Mouse (Mus musculus): Measurements from ENCODE around the gene Cntnap2. TPM values are rescaled to one million over a fixed set of nuclear protein-coding genes. Genes with fewer than 3 reads are reported as not detected.
A peak's percentile ranks its signal among the peaks of the same experiment; 100 is the strongest.

Gene Cntnap2
- polyA plus RNA-seq, 1 experiment from 2014 or later = 19.5 TPM

DNA sequence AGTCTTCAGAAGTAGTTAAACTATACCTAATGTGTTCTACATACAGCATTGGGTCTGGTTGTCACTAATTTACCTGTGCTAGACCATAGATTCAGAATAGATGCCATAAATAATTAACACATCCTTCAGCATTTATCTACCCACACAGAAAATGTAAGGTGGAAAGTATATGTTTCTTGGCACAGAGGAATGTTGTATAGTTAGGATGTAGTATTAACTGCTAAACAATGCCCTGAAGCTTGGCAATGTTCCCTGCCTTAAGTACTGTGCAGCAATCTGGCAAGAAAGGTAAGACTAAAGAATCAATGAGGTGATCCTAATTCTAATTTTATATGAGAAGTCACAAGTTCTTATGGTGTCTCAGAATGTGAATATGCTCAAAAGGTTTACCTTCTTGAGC is 529.9 kb downstream of the Cntnap2 start:
- no peak for DNase-seq (ENCODE audit: low spot score)
- no peaks in the 10 kb centered on the region for H3K36me3 ChIP-seq (ENCODE audit: control insufficient read depth, insufficient read depth, low read length)
- no peaks in the 10 kb centered on the region for H3K9me3 ChIP-seq (ENCODE audit: control insufficient read depth, low read length)
- ATAC-seq (ENCODE audit: low FRiP score) = no peak
- no peak overlapping the region for H3K4me3 ChIP-seq (ENCODE audit: low read depth, low read length)
- H3K27ac ChIP-seq (ENCODE audit: low read depth, low read length) = no peak overlapping the region
- H3K9ac ChIP-seq (ENCODE audit: low read depth, low read length) = no peak overlapping the region
- no peak overlapping the region for H3K4me2 ChIP-seq (replicated peaks; ENCODE audit: low read depth, low read length)
- no peaks in the 10 kb centered on the region for H3K4me1 ChIP-seq (replicated peaks; ENCODE audit: control insufficient read depth, insufficient read depth, low read length)
- no peaks in the 10 kb centered on the region for H3K27me3 ChIP-seq (ENCODE audit: control insufficient read depth, insufficient read depth, low read length)

GRCm38 (mm10) chr6:45647017-45647416 is 587.9 kb downstream of the Cntnap2 start:
- no peaks in the 10 kb centered on the region for H3K27me3 ChIP-seq (ENCODE audit: control insufficient read depth, insufficient read depth, low read length)
- no peak overlapping the region for H3K4me3 ChIP-seq (ENCODE audit: low read depth, low read length)
- H3K4me1 ChIP-seq (replicated peaks; ENCODE audit: control insufficient read depth, insufficient read depth, low read length) = no peaks in the 10 kb centered on the region
- no peak overlapping the region for H3K27ac ChIP-seq (ENCODE audit: low read depth, low read length)
- no peak overlapping the region for H3K9ac ChIP-seq (ENCODE audit: low read depth, low read length)
- no peaks in the 10 kb centered on the region for H3K9me3 ChIP-seq (ENCODE audit: control insufficient read depth, low read length)
- DNase-seq (ENCODE audit: low spot score) = no peak
- no peaks in the 10 kb centered on the region for H3K36me3 ChIP-seq (ENCODE audit: control insufficient read depth, insufficient read depth, low read length)
- H3K4me2 ChIP-seq (replicated peaks; ENCODE audit: low read depth, low read length) = no peak overlapping the region
- no peak for ATAC-seq (ENCODE audit: low FRiP score)

DNA sequence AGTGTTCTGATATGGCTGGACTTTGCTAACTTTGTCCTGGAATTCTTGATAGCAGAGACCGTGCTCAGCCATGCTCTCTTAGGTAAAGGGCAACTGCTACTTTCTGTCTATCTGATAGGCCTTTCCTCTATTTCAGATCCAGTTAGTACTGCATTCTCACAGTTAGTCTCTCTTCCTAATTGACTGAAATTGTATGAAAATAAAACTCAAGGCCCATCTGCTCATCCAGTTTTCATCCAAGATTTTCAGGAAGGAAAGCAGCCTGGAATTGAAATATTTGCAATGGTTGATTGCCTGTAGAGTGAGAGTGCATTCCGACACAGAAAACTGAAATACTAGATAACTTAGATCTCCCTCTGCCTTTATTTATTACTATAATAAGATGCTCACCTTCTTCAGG is 589.3 kb downstream of the Cntnap2 start:
- WGBS = 88% methylated on average over 2 of the region's 2 CpGs
- no peak for DNase-seq (ENCODE audit: low spot score)

DNA sequence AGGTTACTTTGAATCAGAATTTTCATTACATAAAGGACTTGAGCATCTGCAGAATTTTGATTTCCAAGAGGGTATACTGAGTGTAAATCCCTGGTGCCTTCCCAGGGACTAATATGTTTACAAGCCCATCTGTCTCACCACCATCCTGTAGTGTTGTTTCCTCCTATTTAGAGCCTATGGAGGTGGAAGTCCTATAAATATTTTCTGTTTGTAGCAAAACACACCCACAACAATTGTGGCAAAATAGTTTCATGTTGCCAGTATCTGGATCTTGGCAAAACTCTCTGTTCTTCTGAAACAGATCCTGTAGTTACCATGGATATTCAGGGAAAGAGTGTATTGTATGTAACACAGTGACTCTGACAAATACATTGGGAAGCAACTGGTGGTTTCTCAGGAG is 641.1 kb downstream of the Cntnap2 start:
- Histone ChIP-seq H3K27me3 (ENCODE audit: control insufficient read depth, insufficient read depth, low read length) (no peaks in the 10 kb centered on the region), H3K9ac (ENCODE audit: low read depth, low read length) (no peak overlapping the region), H3K9me3 (ENCODE audit: control insufficient read depth, low read length) (no peaks in the 10 kb centered on the region), H3K4me1 (replicated peaks; ENCODE audit: control insufficient read depth, insufficient read depth, low read length) (no peaks in the 10 kb centered on the region), H3K36me3 (ENCODE audit: control insufficient read depth, insufficient read depth, low read length) (no peaks in the 10 kb centered on the region), H3K4me2 (replicated peaks; ENCODE audit: low read depth, low read length) (no peak overlapping the region), H3K4me3 (ENCODE audit: low read depth, low read length) (no peak overlapping the region), H3K27ac (ENCODE audit: low read depth, low read length) (no peak overlapping the region)
- DNase-seq (ENCODE audit: low spot score) (no peak), ATAC-seq (ENCODE audit: low FRiP score) (no peak)

More for the DNA sequence above, 589.3 kb downstream of the Cntnap2 start:
- Histone ChIP-seq H3K4me1 (replicated peaks; ENCODE audit: control insufficient read depth, insufficient read depth, low read length) (no peaks in the 10 kb centered on the region), H3K36me3 (ENCODE audit: control insufficient read depth, insufficient read depth, low read length) (no peaks in the 10 kb centered on the region), H3K27me3 (ENCODE audit: control insufficient read depth, insufficient read depth, low read length) (no peaks in the 10 kb centered on the region), H3K9ac (ENCODE audit: low read depth, low read length) (no peak overlapping the region), H3K4me2 (replicated peaks; ENCODE audit: low read depth, low read length) (no peak overlapping the region), H3K4me3 (ENCODE audit: low read depth, low read length) (no peak overlapping the region), H3K9me3 (ENCODE audit: control insufficient read depth, low read length) (no peaks in the 10 kb centered on the region), H3K27ac (ENCODE audit: low read depth, low read length) (no peak overlapping the region)
- no peak for ATAC-seq (ENCODE audit: low FRiP score)

- Histone ChIP-seq H3K36me3 (ENCODE audit: control insufficient read depth, insufficient read depth, low read length) (no peaks in the 10 kb centered on the region), H3K27me3 (ENCODE audit: control insufficient read depth, insufficient read depth, low read length) (no peaks in the 10 kb centered on the region), H3K27ac (ENCODE audit: low read depth, low read length) (no peak overlapping the region), H3K9me3 (ENCODE audit: control insufficient read depth, low read length) (no peaks in the 10 kb centered on the region), H3K4me3 (ENCODE audit: low read depth, low read length) (no peak overlapping the region), H3K4me2 (replicated peaks; ENCODE audit: low read depth, low read length) (no peak overlapping the region), H3K4me1 (replicated peaks; ENCODE audit: control insufficient read depth, insufficient read depth, low read length) (no peaks in the 10 kb centered on the region), H3K9ac (ENCODE audit: low read depth, low read length) (no peak overlapping the region)
- DNase-seq (ENCODE audit: low spot score) = no peak
- ATAC-seq (ENCODE audit: low FRiP score) = no peak
Measured at GRCm38 (mm10) chr6:45791612-45792011, 732.5 kb downstream of the Cntnap2 start.

GRCm38 (mm10) chr6:45841626-45842341 is 782.6 kb downstream of the Cntnap2 start:
- H3K9me3 ChIP-seq (ENCODE audit: control insufficient read depth, low read length) = no peaks in the 10 kb centered on the region
- H3K36me3 ChIP-seq (ENCODE audit: control insufficient read depth, insufficient read depth, low read length) = no peaks in the 10 kb centered on the region
- H3K27ac ChIP-seq (ENCODE audit: low read depth, low read length) = no peak overlapping the region
- 86% methylated on average over 4 of the region's 4 CpGs for WGBS
- no peak for DNase-seq (ENCODE audit: low spot score)
- H3K4me2 ChIP-seq (replicated peaks; ENCODE audit: low read depth, low read length) = no peak overlapping the region
- H3K27me3 ChIP-seq (ENCODE audit: control insufficient read depth, insufficient read depth, low read length) = no peaks in the 10 kb centered on the region
- H3K4me1 ChIP-seq (replicated peaks; ENCODE audit: control insufficient read depth, insufficient read depth, low read length) = no peaks in the 10 kb centered on the region
- no peak overlapping the region for H3K9ac ChIP-seq (ENCODE audit: low read depth, low read length)
- no peak for ATAC-seq (ENCODE audit: low FRiP score)
- no peak overlapping the region for H3K4me3 ChIP-seq (ENCODE audit: low read depth, low read length)

- Histone ChIP-seq H3K4me2 (replicated peaks; ENCODE audit: low read depth, low read length) (no peak overlapping the region), H3K9me3 (ENCODE audit: control insufficient read depth, low read length) (no peaks in the 10 kb centered on the region), H3K9ac (ENCODE audit: low read depth, low read length) (no peak overlapping the region), H3K27ac (ENCODE audit: low read depth, low read length) (no peak overlapping the region), H3K4me1 (replicated peaks; ENCODE audit: control insufficient read depth, insufficient read depth, low read length) (no peaks in the 10 kb centered on the region), H3K27me3 (ENCODE audit: control insufficient read depth, insufficient read depth, low read length) (no peaks in the 10 kb centered on the region), H3K36me3 (ENCODE audit: control insufficient read depth, insufficient read depth, low read length) (no peaks in the 10 kb centered on the region), H3K4me3 (ENCODE audit: low read depth, low read length) (no peak overlapping the region)
- 83% methylated on average over 1 of the region's 1 CpGs for WGBS
- DNase-seq (ENCODE audit: low spot score) (no peak), ATAC-seq (ENCODE audit: low FRiP score) (no peak)
Measured at GRCm38 (mm10) chr6:45843736-45844135, 784.6 kb downstream of the Cntnap2 start.

GRCm38 (mm10) chr6:45871409-45871992 is 812.3 kb downstream of the Cntnap2 start:
- no peak overlapping the region for H3K4me3 ChIP-seq (ENCODE audit: low read depth, low read length)
- no peaks in the 10 kb centered on the region for H3K4me1 ChIP-seq (replicated peaks; ENCODE audit: control insufficient read depth, insufficient read depth, low read length)
- 50% methylated on average over 3 of the region's 3 CpGs for WGBS
- no peak overlapping the region for H3K27ac ChIP-seq (ENCODE audit: low read depth, low read length)
- H3K27me3 ChIP-seq (ENCODE audit: control insufficient read depth, insufficient read depth, low read length) = no peaks in the 10 kb centered on the region
- ATAC-seq (ENCODE audit: low FRiP score) = peak; percentile 71
- DNase-seq (ENCODE audit: low spot score) = peak; percentile 2
- no peak overlapping the region for H3K4me2 ChIP-seq (replicated peaks; ENCODE audit: low read depth, low read length)
- H3K36me3 ChIP-seq (ENCODE audit: control insufficient read depth, insufficient read depth, low read length) = no peaks in the 10 kb centered on the region
- no peak overlapping the region for H3K9ac ChIP-seq (ENCODE audit: low read depth, low read length)
- no peaks in the 10 kb centered on the region for H3K9me3 ChIP-seq (ENCODE audit: control insufficient read depth, low read length)

DNA sequence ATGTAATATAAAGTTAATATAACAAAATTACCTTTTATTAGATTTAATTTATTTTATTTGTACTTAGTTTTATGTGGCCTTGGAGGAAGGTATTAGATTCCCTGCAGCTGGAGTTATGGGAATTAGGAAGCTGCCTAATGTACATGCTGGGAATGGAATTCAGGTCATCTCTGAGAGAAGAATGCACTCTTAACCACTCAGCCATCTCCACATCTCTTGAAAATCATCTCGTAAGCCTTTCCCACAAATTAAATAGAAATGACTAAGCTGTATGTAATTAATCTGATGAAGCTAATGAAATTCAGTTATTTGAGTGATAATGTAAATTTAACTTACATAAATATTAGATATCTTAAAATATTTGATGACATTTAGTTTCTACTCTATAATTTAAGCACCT is 826.3 kb downstream of the Cntnap2 start:
- Histone ChIP-seq H3K9ac (ENCODE audit: low read depth, low read length) (no peak overlapping the region), H3K9me3 (ENCODE audit: control insufficient read depth, low read length) (no peaks in the 10 kb centered on the region), H3K27ac (ENCODE audit: low read depth, low read length) (no peak overlapping the region), H3K4me1 (replicated peaks; ENCODE audit: control insufficient read depth, insufficient read depth, low read length) (no peaks in the 10 kb centered on the region), H3K4me3 (ENCODE audit: low read depth, low read length) (no peak overlapping the region), H3K4me2 (replicated peaks; ENCODE audit: low read depth, low read length) (no peak overlapping the region), H3K36me3 (ENCODE audit: control insufficient read depth, insufficient read depth, low read length) (no peaks in the 10 kb centered on the region), H3K27me3 (ENCODE audit: control insufficient read depth, insufficient read depth, low read length) (no peaks in the 10 kb centered on the region)
- no peak for DNase-seq (ENCODE audit: low spot score)
- no peak for ATAC-seq (ENCODE audit: low FRiP score)
- 97% methylated on average over 1 of the region's 1 CpGs for WGBS

Measured in hindbrain, embryonic 11.5 days (tissue).